Mouse (Mus musculus): ENCODE data around the gene Ppp1r1b. TPM values are rescaled to one million over a fixed set of nuclear protein-coding genes. Genes with fewer than 3 reads are reported as not detected.

Ppp1r1b gene
- total and polyA plus RNA-seq, 3 experiments, result 0.08 TPM; not detected in 2

- H3K79me2 ChIP-seq (replicated peaks; ENCODE audit: control insufficient read depth, extremely low read depth, insufficient read depth, poor library complexity, severe bottlenecking), result no peaks in the 10 kb centered on the region
- no peak overlapping the region for H3K9ac ChIP-seq (ENCODE audit: insufficient read depth, low read depth)
- H3K27me3 ChIP-seq (replicated peaks), result peaks cover 80% of the 10 kb centered on the region
- no peak overlapping the region for H3K4me3 ChIP-seq (replicated peaks in 1 of 3; ENCODE audit: low read depth in 2 of 3, low read length in 2 of 3, poor library complexity in 1 of 3)
- TF ChIP-seq NELFE (IDR thresholded peaks at IDR 0.05; ENCODE audit: low read depth, low read length), result no peak
- no peak for TF ChIP-seq NRF1 (IDR thresholded peaks at IDR 0.05; ENCODE audit: low read depth, low read length)
- no peak for TF ChIP-seq RAD21 (IDR thresholded peaks at IDR 0.05; ENCODE audit: low read depth, low read length)
- in situ Hi-C loops (cut with MboI; ENCODE audit: low pct_ligation_motif_present, low pct_unique_long_range_greater_than_20kb, low sequenced_read_pairs) (no loop called here), dilution Hi-C loops (cut with MboI; ENCODE audit: extremely low pct_ligation_motif_present, extremely low pct_unique_long_range_greater_than_20kb, low sequenced_read_pairs) (no loop called here)
- H3K4me1 ChIP-seq (ENCODE audit: control insufficient read depth in 1 of 2, insufficient read depth in 2 of 2), result peaks cover 4 to 25% of the 10 kb centered on the region in 2 experiments
- no peak overlapping the region for H3K27ac ChIP-seq (ENCODE audit: insufficient read depth, low read depth)
- H3K36me3 ChIP-seq (replicated peaks in 1 of 2; ENCODE audit: control insufficient read depth in 1 of 2, insufficient read depth in 1 of 2, low read length in 1 of 2), result no peaks in the 10 kb centered on the region
- H3K9me3 ChIP-seq (replicated peaks; ENCODE audit: low read length), result no peaks in the 10 kb centered on the region
- H3K4me2 ChIP-seq (ENCODE audit: insufficient read depth, low read depth, poor library complexity, severe bottlenecking), result no peak overlapping the region
- DNase-seq (ENCODE audit: extremely low read depth), result no peak
These were observed 5.5 kb downstream of the Ppp1r1b start for GRCm38 (mm10) chr11:98353651-98354211.

GRCm38 (mm10) chr11:98354445-98354844 is 6.2 kb downstream of the Ppp1r1b start:
- no peak overlapping the region for H3K4me2 ChIP-seq (ENCODE audit: insufficient read depth, low read depth, poor library complexity, severe bottlenecking)
- DNase-seq (ENCODE audit: extremely low read depth), result no peak
- peaks cover 7 to 32% of the 10 kb centered on the region in 2 experiments for H3K4me1 ChIP-seq (ENCODE audit: control insufficient read depth in 1 of 2, insufficient read depth in 2 of 2)
- dilution Hi-C loops (cut with MboI; ENCODE audit: extremely low pct_ligation_motif_present, extremely low pct_unique_long_range_greater_than_20kb, low sequenced_read_pairs) (no loop called here), in situ Hi-C loops (cut with MboI; ENCODE audit: low pct_ligation_motif_present, low pct_unique_long_range_greater_than_20kb, low sequenced_read_pairs) (no loop called here)
- no peak overlapping the region for H3K27ac ChIP-seq (ENCODE audit: insufficient read depth, low read depth)
- no peak overlapping the region for H3K4me3 ChIP-seq (replicated peaks in 1 of 3; ENCODE audit: low read depth in 2 of 3, low read length in 2 of 3, poor library complexity in 1 of 3)
- TF ChIP-seq MXI1 (IDR thresholded peaks at IDR 0.05; ENCODE audit: low read depth, low read length), result no peak
- no peak for TF ChIP-seq ETS1 (conservative IDR thresholded peaks at IDR 0.05; ENCODE audit: low read depth, low read length)
- TF ChIP-seq CTCF (conservative IDR thresholded peaks at IDR 0.05 in 1 of 2, IDR thresholded peaks at IDR 0.05 in 1 of 2; ENCODE audit: low read depth in 2 of 2, low read length in 2 of 2), result no peak
- TF ChIP-seq ZKSCAN1 (IDR thresholded peaks at IDR 0.05; ENCODE audit: borderline replicate concordance, low read depth, low read length), result no peak
- TF ChIP-seq UBTF (IDR thresholded peaks at IDR 0.05; ENCODE audit: low read depth, low read length), result no peak
- TF ChIP-seq SMC3 (IDR thresholded peaks at IDR 0.05; ENCODE audit: low read depth, low read length), result no peak
- TF ChIP-seq MEF2A (IDR thresholded peaks at IDR 0.05; ENCODE audit: borderline replicate concordance, low read depth, low read length), result no peak
- no peak for TF ChIP-seq ZMIZ1 (IDR thresholded peaks at IDR 0.05; ENCODE audit: low read depth, low read length)
- TF ChIP-seq TBP (conservative IDR thresholded peaks at IDR 0.05; ENCODE audit: low read depth, low read length), result no peak
- no peak for TF ChIP-seq NRF1 (IDR thresholded peaks at IDR 0.05; ENCODE audit: low read depth, low read length)
- no peak for TF ChIP-seq MAFK (IDR thresholded peaks at IDR 0.05; ENCODE audit: insufficient replicate concordance, low read length)
- TF ChIP-seq CHD1 (IDR thresholded peaks at IDR 0.05; ENCODE audit: low read depth, low read length), result no peak
- TF ChIP-seq USF1 (IDR thresholded peaks at IDR 0.05; ENCODE audit: low read depth, low read length), result no peak
- no peak for TF ChIP-seq ELF1 (IDR thresholded peaks at IDR 0.05; ENCODE audit: low read depth, low read length)
- peaks cover 73% of the 10 kb centered on the region for H3K27me3 ChIP-seq (replicated peaks)
- H3K9me3 ChIP-seq (replicated peaks; ENCODE audit: low read length), result no peaks in the 10 kb centered on the region
- H3K9ac ChIP-seq (ENCODE audit: insufficient read depth, low read depth), result no peak overlapping the region
- peaks cover 7% of the 10 kb centered on the region for H3K79me2 ChIP-seq (replicated peaks; ENCODE audit: control insufficient read depth, extremely low read depth, insufficient read depth, poor library complexity, severe bottlenecking)
- H3K36me3 ChIP-seq (replicated peaks in 1 of 2; ENCODE audit: control insufficient read depth in 1 of 2, insufficient read depth in 1 of 2, low read length in 1 of 2), result peaks cover 0 to under 1% of the 10 kb centered on the region in 2 experiments

All from CH12.LX (cell line).